Mouse (Mus musculus) T-cell, adult 66 days (primary cell): ENCODE measurements around the gene Alpk3. TPM values are rescaled to one million over a fixed set of nuclear protein-coding genes. Genes with fewer than 3 reads are reported as not detected.

ENCODE experiments used
- total RNA-seq, 2 experiments: library from RNA; stranded (reverse); gene quantifications; 3 replicates in 1 of 2; 4 replicates in 1 of 2; pipeline ENCODE4 v1.2.4; 2023

Alpk3 gene
- under 1 TPM; 0.32 to 0.62 TPM for total RNA-seq

GRCm38 (mm10) chr7:81057471-81057870, at the start of gene Alpk3:
Gene Alpk3 (plus strand): TSS chr7:81057600.

GRCm38 (mm10) chr7:81114555-81114954, 57.2 kb downstream of the Alpk3 start, which contains the start of gene Slc28a1:
Gene Slc28a1 (plus strand): TSS chr7:81114799.

Other genes with a start within 250 kb of the Alpk3 start
- gene Iqgap1, start 231.6 kb upstream of the Alpk3 start, total RNA-seq = 100 to 1,000 TPM; 232 to 249 TPM
- 10 to 100 TPM; 19.9 to 27.0 TPM for gene Zscan2, start 196.7 kb upstream of the Alpk3 start, total RNA-seq
- 10 to 100 TPM; 20.2 to 20.9 TPM for gene Wdr73, start 156.3 kb upstream of the Alpk3 start, total RNA-seq
- gene Nmb, start 152.5 kb upstream of the Alpk3 start, total RNA-seq = 10 to 100 TPM; 31.5 to 32.4 TPM
- 100 to 1,000 TPM; 138 to 152 TPM for gene Sec11a, start 109.8 kb upstream of the Alpk3 start, total RNA-seq
- gene Zfp592, start 63.9 kb upstream of the Alpk3 start, total RNA-seq = 10 to 100 TPM; 79.2 to 89.6 TPM
- not detected for gene Slc28a1, start 57.2 kb downstream of the Alpk3 start, total RNA-seq
- gene Pde8a, start 156.0 kb downstream of the Alpk3 start, total RNA-seq = 10 to 100 TPM in 1 of 2 experiments, 1 to 10 TPM in 1; 7.4 to 11.0 TPM